Mouse (Mus musculus) hindbrain, embryonic 14.5 days (tissue): ENCODE data around the gene Gm9833. TPM values are rescaled to one million over a fixed set of nuclear protein-coding genes. Genes with fewer than 3 reads are reported as not detected.

ENCODE experiments used
- ATAC-seq: fragments of 200-750 bp; cut with Nextera tagmentation; 2 replicates; pipeline ENCODE4 v1.8.0; 2017; ENCODE audit warnings: moderate number of reproducible peaks, mild to moderate bottlenecking, moderate TSS enrichment, moderate library complexity; ENCODE audit not compliant: low FRiP score
- DNase-seq: peaks from one replicate; pipeline ENCODE4 v3.0.0-alpha.2; 2015; ENCODE audit warnings: low spot score
- H3K27ac ChIP-seq: fragments of 300-500 bp; sonication (generic); 2 replicates; pipeline ENCODE4 v1.5.1; 2014; ENCODE audit warnings: mild to moderate bottlenecking, moderate library complexity
- H3K27me3 ChIP-seq: fragments of 300-500 bp; sonication (generic); 2 replicates; pipeline ENCODE4 v1.6.1; 2014; ENCODE audit warnings: mild to moderate bottlenecking, low read length, mixed read lengths; ENCODE audit not compliant: control insufficient read depth, insufficient read depth
- H3K36me3 ChIP-seq: fragments of 300-500 bp; sonication (generic); replicated peaks from 2 replicates; pipeline ENCODE4 v1.6.1; 2014; ENCODE audit not compliant: control insufficient read depth, insufficient read depth
- H3K4me1 ChIP-seq: fragments of 300-500 bp; sonication (generic); replicated peaks from 2 replicates; pipeline ENCODE4 v1.6.1; 2014; ENCODE audit warnings: antibody characterized with exemption, low read length, mixed read lengths; ENCODE audit not compliant: control insufficient read depth, insufficient read depth
- H3K4me2 ChIP-seq: fragments of 300-500 bp; sonication (generic); replicated peaks from 2 replicates; pipeline ENCODE4 v1.6.1; 2014; ENCODE audit warnings: mild to moderate bottlenecking, moderate library complexity
- H3K4me3 ChIP-seq: fragments of 300-500 bp; sonication (generic); replicated peaks from 2 replicates; pipeline ENCODE4 v1.5.1; 2014; ENCODE audit warnings: mild to moderate bottlenecking, low read length
- H3K9ac ChIP-seq: fragments of 300-500 bp; sonication (generic); 2 replicates; pipeline ENCODE4 v1.6.1; 2014
- H3K9me3 ChIP-seq: fragments of 300-500 bp; sonication (generic); 2 replicates; pipeline ENCODE4 v1.6.1; 2016; ENCODE audit warnings: low read length; ENCODE audit not compliant: control insufficient read depth
- WGBS: fragments of 180-500 bp; shearing (Covaris S2); extraction: QIAGEN DNeasy Blood & Tissue Kit; methylation state at CpG from one replicate; pipeline ENCODE4 v1.1.7; 2014; 5-methylcytosine and 5-hydroxymethylcytosine counted together
- polyA plus RNA-seq: library from polyadenylated mRNA; unstranded; fragments of >200 nt; fragmentation: Nextera tagmentation; extraction: Ambion mirVana; gene quantifications from 2 replicates; pipeline ENCODE4 v1.2.1, GENCODE M21; 2014

The Gm9833 gene
- polyA plus RNA-seq, 1 experiment from 2014 or later = 7.2 TPM

DNA sequence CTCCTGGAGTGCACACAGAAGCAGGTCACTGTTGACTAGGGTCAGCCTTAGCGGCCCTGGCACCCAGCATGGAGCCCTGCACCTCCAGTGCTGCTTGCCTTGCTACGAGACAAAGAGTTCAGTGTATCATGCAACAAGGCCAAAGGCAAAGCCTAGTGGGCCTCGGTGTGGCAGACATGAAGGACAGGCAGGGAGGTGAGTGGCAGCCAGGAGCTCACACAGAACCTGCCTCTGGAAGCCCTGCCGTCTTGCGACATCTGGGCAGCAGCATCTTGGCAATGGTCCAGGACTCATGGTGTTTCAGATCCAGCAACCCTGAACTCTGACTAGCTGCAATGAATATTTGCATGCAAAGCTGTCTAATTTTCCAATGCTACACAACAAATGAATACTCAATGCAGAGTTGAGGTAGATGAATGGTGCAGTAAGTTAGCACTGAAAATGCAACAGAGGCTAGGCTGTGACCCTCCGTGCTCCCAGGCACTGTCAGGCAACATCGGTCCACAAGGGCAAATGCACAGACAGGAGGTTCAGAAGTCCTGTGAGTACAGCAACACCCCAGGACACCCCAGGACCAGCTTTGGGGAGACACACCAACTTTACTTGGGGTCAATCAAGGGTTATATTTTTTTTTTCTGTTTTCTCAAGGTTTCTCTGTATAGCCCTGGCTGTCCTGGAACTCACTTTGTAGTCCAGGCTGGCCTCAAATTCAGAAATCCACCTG, 2.4 kb upstream of the Gm9833 start:
- 71% methylated on average over 7 of the region's 7 CpGs for WGBS
- no peak overlapping the region for H3K4me3 ChIP-seq
- H3K27ac ChIP-seq = no peak overlapping the region
- ATAC-seq (no peak), DNase-seq (peak; percentile 31)
- H3K4me2 ChIP-seq = no peak overlapping the region
- H3K36me3 ChIP-seq = no peaks in the 10 kb centered on the region
- H3K4me1 ChIP-seq = no peaks in the 10 kb centered on the region
- no peaks in the 10 kb centered on the region for H3K9me3 ChIP-seq
- H3K27me3 ChIP-seq = no peaks in the 10 kb centered on the region
- no peak overlapping the region for H3K9ac ChIP-seq

- Histone ChIP-seq H3K4me3 (no peak overlapping the region; the same call in 1 of the 2 replicates), H3K4me1 (no peaks in the 10 kb centered on the region), H3K9ac (no peak overlapping the region), H3K4me2 (peak overlapping the region; percentile 39; the same call in 1 of the 2 replicates), H3K9me3 (no peaks in the 10 kb centered on the region), H3K36me3 (no peaks in the 10 kb centered on the region), H3K27me3 (no peaks in the 10 kb centered on the region), H3K27ac (no peak overlapping the region)
- DNase-seq = no peak
- no peak for ATAC-seq
- 92% methylated on average over 8 of the region's 8 CpGs for WGBS
Observed at GRCm38 (mm10) chr3:10087511-10087910, 399 bp upstream of the Gm9833 start.

- Histone ChIP-seq H3K27ac (no peak overlapping the region), H3K27me3 (no peaks in the 10 kb centered on the region), H3K4me2 (no peak overlapping the region), H3K4me3 (no peak overlapping the region), H3K36me3 (no peaks in the 10 kb centered on the region), H3K9me3 (no peaks in the 10 kb centered on the region), H3K9ac (no peak overlapping the region), H3K4me1 (no peaks in the 10 kb centered on the region)
- WGBS = 90% methylated on average over 6 of the region's 6 CpGs
- DNase-seq (no peak), ATAC-seq (no peak)
Observed at GRCm38 (mm10) chr3:10091616-10092140, 3.8 kb downstream of the Gm9833 start.

GRCm38 (mm10) chr3:10092499-10092898, 4.6 kb downstream of the Gm9833 start:
- no peak overlapping the region for H3K4me3 ChIP-seq
- no peak for ATAC-seq
- H3K9ac ChIP-seq = no peak overlapping the region
- WGBS = 59% methylated on average over 7 of the region's 7 CpGs
- DNase-seq = no peak
- no peak overlapping the region for H3K27ac ChIP-seq
- H3K36me3 ChIP-seq = no peaks in the 10 kb centered on the region
- H3K4me2 ChIP-seq = no peak overlapping the region
- H3K9me3 ChIP-seq = no peaks in the 10 kb centered on the region
- H3K4me1 ChIP-seq = no peaks in the 10 kb centered on the region
- no peaks in the 10 kb centered on the region for H3K27me3 ChIP-seq

GRCm38 (mm10) chr3:10092914-10093313, 5.0 kb downstream of the Gm9833 start:
- 88% methylated on average over 6 of the region's 6 CpGs for WGBS
- Histone ChIP-seq H3K4me2 (no peak overlapping the region), H3K27me3 (no peaks in the 10 kb centered on the region), H3K4me1 (no peaks in the 10 kb centered on the region), H3K4me3 (no peak overlapping the region), H3K9me3 (no peaks in the 10 kb centered on the region), H3K27ac (no peak overlapping the region), H3K9ac (no peak overlapping the region), H3K36me3 (no peaks in the 10 kb centered on the region)
- ATAC-seq = no peak
- DNase-seq = no peak

DNA sequence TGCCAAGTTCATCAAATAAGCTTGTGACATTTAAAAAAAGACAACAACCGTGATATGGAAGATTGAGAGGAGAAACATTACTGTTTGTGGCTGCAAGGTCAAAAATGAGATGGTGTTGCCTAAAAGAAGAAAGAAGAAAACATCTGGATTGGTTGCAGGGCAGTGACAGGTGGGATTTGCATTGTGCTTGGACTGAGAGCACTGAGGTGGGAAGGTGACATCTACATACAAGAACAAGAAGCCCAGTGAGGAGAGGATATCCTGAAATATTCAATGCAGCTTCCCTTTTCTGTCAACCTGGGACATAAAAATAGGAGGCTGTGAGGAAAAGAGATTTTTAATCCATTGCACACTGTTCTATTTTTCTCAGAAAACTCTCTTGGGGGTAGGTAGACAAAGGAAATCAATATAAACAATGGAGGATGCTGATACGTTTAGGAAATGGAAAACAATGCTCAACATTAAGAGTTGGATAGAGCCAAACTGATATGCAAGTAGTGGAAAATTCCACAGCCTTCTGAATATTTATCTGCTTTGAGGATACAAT, 7.2 kb downstream of the Gm9833 start:
- no peaks in the 10 kb centered on the region for H3K27me3 ChIP-seq
- no peaks in the 10 kb centered on the region for H3K9me3 ChIP-seq
- H3K27ac ChIP-seq = no peak overlapping the region
- 82% methylated on average over 2 of the region's 2 CpGs for WGBS
- H3K4me1 ChIP-seq = no peaks in the 10 kb centered on the region
- no peak overlapping the region for H3K4me3 ChIP-seq
- DNase-seq = no peak
- no peak overlapping the region for H3K9ac ChIP-seq
- no peaks in the 10 kb centered on the region for H3K36me3 ChIP-seq
- no peak overlapping the region for H3K4me2 ChIP-seq
- ATAC-seq = no peak

DNA sequence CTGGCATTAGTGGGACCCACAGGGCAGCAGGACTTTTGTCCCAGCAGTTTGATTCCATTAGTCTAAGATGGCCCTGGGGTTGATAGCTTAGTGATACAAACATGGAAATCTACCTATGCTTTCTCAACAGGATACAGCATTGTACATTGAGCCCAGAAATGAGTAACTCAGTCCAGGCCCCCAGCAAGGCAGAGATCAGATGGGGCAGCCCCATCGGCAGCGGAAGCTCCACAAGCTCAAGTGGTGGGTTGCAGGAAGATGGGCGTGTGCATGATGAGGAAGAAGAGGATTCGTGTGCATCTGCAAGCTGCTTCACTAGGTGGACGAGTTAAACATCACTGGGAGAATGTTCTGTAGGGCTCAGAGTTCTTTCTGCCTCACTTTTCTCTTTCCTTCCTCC, 11.8 kb downstream of the Gm9833 start:
- Histone ChIP-seq H3K27me3 (no peaks in the 10 kb centered on the region), H3K9me3 (no peaks in the 10 kb centered on the region), H3K4me3 (no peak overlapping the region), H3K9ac (no peak overlapping the region), H3K36me3 (no peaks in the 10 kb centered on the region), H3K27ac (no peak overlapping the region), H3K4me2 (no peak overlapping the region), H3K4me1 (no peaks in the 10 kb centered on the region)
- DNase-seq (no peak), ATAC-seq (no peak)
- 92% methylated on average over 5 of the region's 5 CpGs for WGBS

- no peak overlapping the region for H3K4me3 ChIP-seq
- WGBS = 90% methylated on average over 2 of the region's 2 CpGs
Observed at GRCm38 (mm10) chr3:10111570-10111969, 23.7 kb downstream of the Gm9833 start.

GRCm38 (mm10) chr3:10112196-10112595, 24.3 kb downstream of the Gm9833 start:
- DNase-seq = no peak
- ATAC-seq = no peak
- no peaks in the 10 kb centered on the region for H3K27me3 ChIP-seq
- no peaks in the 10 kb centered on the region for H3K4me1 ChIP-seq
- no peaks in the 10 kb centered on the region for H3K9me3 ChIP-seq
- no peak overlapping the region for H3K27ac ChIP-seq
- H3K4me2 ChIP-seq = no peak overlapping the region
- WGBS = 82% methylated on average over 4 of the region's 4 CpGs
- no peak overlapping the region for H3K9ac ChIP-seq
- no peaks in the 10 kb centered on the region for H3K36me3 ChIP-seq
- H3K4me3 ChIP-seq = no peak overlapping the region

More at GRCm38 (mm10) chr3:10111570-10111969, 23.7 kb downstream of the Gm9833 start:
- no peak overlapping the region for H3K9ac ChIP-seq
- H3K27me3 ChIP-seq = no peaks in the 10 kb centered on the region
- H3K4me1 ChIP-seq = no peaks in the 10 kb centered on the region
- H3K4me2 ChIP-seq = no peak overlapping the region
- no peaks in the 10 kb centered on the region for H3K36me3 ChIP-seq
- H3K27ac ChIP-seq = no peak overlapping the region
- no peak for ATAC-seq
- DNase-seq = no peak
- H3K9me3 ChIP-seq = no peaks in the 10 kb centered on the region
